Mouse (Mus musculus): ENCODE measurements at regions not wholly inside any gene's neighbourhood (a gene's known extent, or its start where the extent isn't known, plus 50 kb on each side); places are given as distances from the start of the nearest gene placed in this dataset.

DNA sequence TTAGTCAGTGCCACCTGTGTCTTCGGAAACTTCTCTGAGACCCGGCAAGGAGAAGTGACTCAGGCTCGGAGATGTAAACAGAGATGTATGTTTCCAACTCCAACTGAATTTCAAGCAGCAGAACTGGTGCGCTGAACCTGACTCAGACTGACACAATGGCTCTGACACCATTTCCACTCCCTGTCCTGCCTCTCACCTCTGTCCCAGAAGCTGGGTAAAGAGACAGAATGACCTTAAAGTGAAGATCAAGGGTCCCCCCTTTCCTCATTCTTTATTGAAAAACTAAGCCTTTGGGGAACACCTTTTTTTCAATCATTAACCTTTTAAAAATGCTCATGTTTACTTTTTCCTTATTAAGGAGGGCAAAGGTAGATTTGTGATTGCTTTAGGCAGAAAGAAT is 979.4 kb upstream of the Lcorl start:
- TF ChIP-seq MAX (IDR thresholded peaks at IDR 0.05; ENCODE audit: low read length), result no peak
- no peak for TF ChIP-seq ELF1 (IDR thresholded peaks at IDR 0.05; ENCODE audit: low read depth, low read length)
- Histone ChIP-seq H3K79me2 (ENCODE audit: control insufficient read depth, insufficient read depth, low read length, poor library complexity) (no peaks in the 10 kb centered on the region), H3K27me3 (ENCODE audit: control insufficient read depth in 1 of 2, insufficient read depth in 2 of 2, low read length in 2 of 2) (no peaks in the 10 kb centered on the region), H3K4me3 (ENCODE audit: control insufficient read depth in 1 of 2, insufficient read depth in 1 of 2, low read depth in 2 of 2, low read length in 2 of 2) (no peak overlapping the region), H3K36me3 (ENCODE audit: control insufficient read depth in 1 of 2, insufficient read depth in 2 of 2, low read length in 2 of 2) (no peaks in the 10 kb centered on the region), H3K9ac (ENCODE audit: control insufficient read depth, low read depth, low read length, poor library complexity, severe bottlenecking) (no peak overlapping the region), H3K27ac (ENCODE audit: control insufficient read depth, low read depth, low read length) (no peak overlapping the region), H3K9me3 (replicated peaks; ENCODE audit: insufficient read depth, low read length) (no peaks in the 10 kb centered on the region), H3K4me1 (ENCODE audit: control insufficient read depth in 1 of 2, insufficient read depth in 2 of 2, low read length in 2 of 2) (no peaks in the 10 kb centered on the region)
- no peak for DNase-seq (ENCODE audit: low read depth, low spot score)

DNA sequence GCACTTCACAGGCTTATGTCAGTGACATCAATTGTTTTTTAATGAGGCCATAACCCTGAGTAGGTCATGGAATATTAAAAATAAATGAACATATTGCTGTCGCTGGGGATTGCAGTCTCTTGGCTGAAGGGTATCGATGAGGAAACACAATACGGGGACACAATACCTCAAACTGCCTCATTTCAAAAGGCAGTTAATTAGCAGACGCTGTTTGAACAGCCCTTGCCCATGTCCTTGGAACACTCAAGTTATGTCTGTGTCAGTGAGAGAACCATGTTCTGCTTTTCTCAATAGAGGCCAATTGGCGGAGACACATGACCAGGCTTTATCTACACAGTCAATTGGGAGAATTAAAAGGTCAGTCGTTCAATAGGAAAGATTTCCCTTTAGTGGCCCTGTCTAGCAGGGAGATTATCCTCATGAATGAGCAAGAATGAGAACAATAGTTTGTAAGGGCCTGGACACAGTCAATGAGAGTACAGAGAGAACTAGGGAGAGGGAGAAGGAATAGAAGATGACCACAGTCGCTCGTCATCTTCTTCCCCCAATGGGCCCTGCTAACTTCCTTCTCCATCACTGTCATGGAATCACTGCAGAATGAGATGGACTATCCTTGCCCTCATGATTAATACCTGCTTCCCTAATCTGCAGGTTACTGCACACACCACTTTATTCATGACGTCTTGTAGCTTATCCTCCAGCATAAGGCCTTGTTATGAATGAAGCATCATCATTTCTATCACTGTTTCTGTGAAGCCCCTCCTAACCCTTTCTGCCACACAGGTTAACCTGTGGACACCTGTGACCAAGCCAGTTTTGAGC is 973.6 kb upstream of the Lcorl start:
- H3K9me3 ChIP-seq (replicated peaks; ENCODE audit: insufficient read depth, low read length), result no peaks in the 10 kb centered on the region
- no peaks in the 10 kb centered on the region for H3K79me2 ChIP-seq (ENCODE audit: control insufficient read depth, insufficient read depth, low read length, poor library complexity)
- no peak for DNase-seq (ENCODE audit: low read depth, low spot score)
- H3K27ac ChIP-seq (ENCODE audit: control insufficient read depth, low read depth, low read length), result no peak overlapping the region
- H3K4me3 ChIP-seq (ENCODE audit: control insufficient read depth in 1 of 2, insufficient read depth in 1 of 2, low read depth in 2 of 2, low read length in 2 of 2), result no peak overlapping the region
- H3K36me3 ChIP-seq (ENCODE audit: control insufficient read depth in 1 of 2, insufficient read depth in 2 of 2, low read length in 2 of 2), result no peaks in the 10 kb centered on the region
- no peak overlapping the region for H3K9ac ChIP-seq (ENCODE audit: control insufficient read depth, low read depth, low read length, poor library complexity, severe bottlenecking)
- TF ChIP-seq BHLHE40 (IDR thresholded peaks at IDR 0.05; ENCODE audit: borderline replicate concordance, low read depth, low read length) (no peak), SMC3 (IDR thresholded peaks at IDR 0.05; ENCODE audit: low read depth, low read length) (no peak), CTCF (IDR thresholded peaks at IDR 0.05 in 2 of 3, conservative IDR thresholded peaks at IDR 0.05 in 1 of 3; ENCODE audit: control insufficient read depth in 1 of 3, insufficient read depth in 1 of 3, low read depth in 2 of 3, low read length in 3 of 3, poor library complexity in 1 of 3, severe bottlenecking in 1 of 3) (no peak), RCOR1 (IDR thresholded peaks at IDR 0.05; ENCODE audit: low read depth, low read length) (no peak)
- no peaks in the 10 kb centered on the region for H3K4me1 ChIP-seq (ENCODE audit: control insufficient read depth in 1 of 2, insufficient read depth in 2 of 2, low read length in 2 of 2)
- H3K27me3 ChIP-seq (ENCODE audit: control insufficient read depth in 1 of 2, insufficient read depth in 2 of 2, low read length in 2 of 2), result no peaks in the 10 kb centered on the region

DNA sequence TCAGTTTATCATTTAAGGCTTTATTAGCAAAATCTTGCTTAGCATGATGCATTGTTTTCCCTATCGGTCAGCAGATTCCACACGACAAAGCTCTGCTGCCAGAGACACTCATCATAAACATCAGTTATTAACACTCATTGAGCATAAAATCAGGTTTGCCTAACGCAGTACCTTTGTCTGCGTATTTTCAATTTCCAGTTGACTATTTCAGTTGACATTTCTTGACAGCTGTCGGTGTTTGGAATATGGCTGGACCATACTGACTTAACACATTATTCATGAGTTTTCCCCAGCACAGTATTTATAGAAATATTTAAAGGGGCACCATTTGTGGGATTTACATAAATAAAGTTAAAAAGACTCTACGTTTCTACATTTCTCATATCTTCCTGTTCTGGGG is 972.7 kb upstream of the Lcorl start:
- no peak overlapping the region for H3K27ac ChIP-seq (ENCODE audit: control insufficient read depth, low read depth, low read length)
- no peaks in the 10 kb centered on the region for H3K79me2 ChIP-seq (ENCODE audit: control insufficient read depth, insufficient read depth, low read length, poor library complexity)
- DNase-seq (ENCODE audit: low read depth, low spot score), result no peak
- H3K9me3 ChIP-seq (replicated peaks; ENCODE audit: insufficient read depth, low read length), result no peaks in the 10 kb centered on the region
- no peak overlapping the region for H3K4me3 ChIP-seq (ENCODE audit: control insufficient read depth in 1 of 2, insufficient read depth in 1 of 2, low read depth in 2 of 2, low read length in 2 of 2)
- H3K9ac ChIP-seq (ENCODE audit: control insufficient read depth, low read depth, low read length, poor library complexity, severe bottlenecking), result no peak overlapping the region
- H3K36me3 ChIP-seq (ENCODE audit: control insufficient read depth in 1 of 2, insufficient read depth in 2 of 2, low read length in 2 of 2), result no peaks in the 10 kb centered on the region
- H3K4me1 ChIP-seq (ENCODE audit: control insufficient read depth in 1 of 2, insufficient read depth in 2 of 2, low read length in 2 of 2), result no peaks in the 10 kb centered on the region
- H3K27me3 ChIP-seq (ENCODE audit: control insufficient read depth in 1 of 2, insufficient read depth in 2 of 2, low read length in 2 of 2), result no peaks in the 10 kb centered on the region
- TF ChIP-seq POLR2A (IDR thresholded peaks at IDR 0.05; ENCODE audit: control insufficient read depth in 1 of 2, insufficient read depth in 1 of 2, low read depth in 1 of 2, low read length in 2 of 2, poor library complexity in 1 of 2) (no peak), UBTF (IDR thresholded peaks at IDR 0.05; ENCODE audit: borderline replicate concordance, insufficient read depth, low read depth, low read length) (no peak), RCOR1 (IDR thresholded peaks at IDR 0.05; ENCODE audit: low read depth, low read length) (no peak), MAZ (IDR thresholded peaks at IDR 0.05; ENCODE audit: low read depth, low read length) (no peak), ZKSCAN1 (IDR thresholded peaks at IDR 0.05; ENCODE audit: low read depth, low read length) (no peak), CHD1 (IDR thresholded peaks at IDR 0.05; ENCODE audit: low read depth, low read length) (no peak), JUND (IDR thresholded peaks at IDR 0.05; ENCODE audit: low read depth, low read length) (no peak), POLR2AphosphoS2 (IDR thresholded peaks at IDR 0.05; ENCODE audit: low read length) (no peak), MYC (IDR thresholded peaks at IDR 0.05; ENCODE audit: low read depth, low read length) (no peak), NELFE (IDR thresholded peaks at IDR 0.05; ENCODE audit: low read depth, low read length) (no peak), EP300 (IDR thresholded peaks at IDR 0.05; ENCODE audit: low read depth in 1 of 2, low read length in 2 of 2) (no peak), CTCF (IDR thresholded peaks at IDR 0.05 in 2 of 3, conservative IDR thresholded peaks at IDR 0.05 in 1 of 3; ENCODE audit: control insufficient read depth in 1 of 3, insufficient read depth in 1 of 3, low read depth in 2 of 3, low read length in 3 of 3, poor library complexity in 1 of 3, severe bottlenecking in 1 of 3) (no peak), ZNF384 (IDR thresholded peaks at IDR 0.05; ENCODE audit: low read depth, low read length) (no peak)
